Mouse (Mus musculus) G1E (cell line): Measurements from ENCODE around the gene Klk1b3.
"Not testable (repeated sequence)": the region's sequence is repeated elsewhere in the genome, so short reads cannot be mapped to it uniquely, and the experiment has no call there.

Source experiments
- CTCF ChIP-seq: IDR thresholded peaks from 2 replicates; pipeline ENCODE4 v1.5.1; 2012; ENCODE audit warnings: low read depth, low read length, inconsistent platforms, mixed read lengths
- GATA1 ChIP-seq: IDR thresholded peaks from 2 replicates; pipeline ENCODE4 v1.6.1; 2012; ENCODE audit warnings: borderline replicate concordance, low read length, inconsistent platforms, mixed read lengths

- TF ChIP-seq CTCF, GATA1: not testable (repeated sequence)
Measured at GRCm38 (mm10) chr7:44222335-44222734, 24.3 kb downstream of the Klk1b3 start.
